Mouse (Mus musculus) cerebellum, adult 2 months (tissue): ENCODE results near the gene Ifit1bl1.

Experiments
- CTCF ChIP-seq: fragments of 200-500 bp; IDR thresholded peaks from 2 replicates; pipeline ENCODE4 v1.5.1; 2011; ENCODE audit warnings: low read depth, mild to moderate bottlenecking, control low read depth, low read length, moderate library complexity, borderline replicate concordance; ENCODE audit not compliant: insufficient read depth
- POLR2A ChIP-seq: fragments of 200-500 bp; IDR thresholded peaks from 2 replicates; pipeline ENCODE4 v1.6.1; 2011; ENCODE audit warnings: low read length, control low read depth, borderline replicate concordance; ENCODE audit not compliant: insufficient read depth

GRCm38 (mm10) chr19:34636933-34637557, 35.3 kb upstream of the Ifit1bl1 start:
- no peak for TF ChIP-seq POLR2A
- peak; percentile 52; the same call in 1 of the 2 replicates for TF ChIP-seq CTCF
